Mouse (Mus musculus): ENCODE measurements around the gene Cpne8. TPM values are rescaled to one million over a fixed set of nuclear protein-coding genes. Genes with fewer than 3 reads are reported as not detected.

Cpne8 gene
- polyA plus RNA-seq, 1 experiment = 13.2 TPM

GRCm38 (mm10) chr15:90463281-90463680 is 216.0 kb downstream of the Cpne8 start:
- H3K4me3 ChIP-seq = no peak overlapping the region
- no peak overlapping the region for H3K4me2 ChIP-seq (ENCODE audit: low read depth)
- H3K79me2 ChIP-seq (ENCODE audit: control insufficient read depth, insufficient read depth) = no peaks in the 10 kb centered on the region
- TF ChIP-seq MAX (IDR thresholded peaks at IDR 0.05; ENCODE audit: low read depth) (no peak), POLR2AphosphoS2 (IDR thresholded peaks at IDR 0.05; ENCODE audit: insufficient read length, low read depth) (no peak), POLR2A (IDR thresholded peaks at IDR 0.05; ENCODE audit: insufficient read length, low read depth) (no peak), TCF3 (IDR thresholded peaks at IDR 0.05; ENCODE audit: insufficient read length, low read depth) (no peak), CEBPB (IDR thresholded peaks at IDR 0.05; ENCODE audit: insufficient read depth, poor library complexity, severe bottlenecking) (no peak), MYOD1 (IDR thresholded peaks at IDR 0.05; ENCODE audit: control insufficient read depth in 1 of 3, insufficient read length in 2 of 3, low read depth in 2 of 3) (no peak), TCF12 (IDR thresholded peaks at IDR 0.05; ENCODE audit: insufficient read depth, poor library complexity, severe bottlenecking) (no peak), E2F4 (IDR thresholded peaks at IDR 0.05; ENCODE audit: insufficient read depth) (no peak), MYOG (IDR thresholded peaks at IDR 0.05; ENCODE audit: control insufficient read depth in 1 of 3, insufficient read depth in 1 of 3, insufficient read length in 2 of 3, low read depth in 2 of 3) (no peak), SRF (IDR thresholded peaks at IDR 0.05; ENCODE audit: control insufficient read depth, insufficient read length, low read depth) (no peak), REST (IDR thresholded peaks at IDR 0.05; ENCODE audit: insufficient read depth, insufficient read length) (no peak)
- no peaks in the 10 kb centered on the region for H3K27me3 ChIP-seq (ENCODE audit: control insufficient read depth, insufficient read depth, insufficient read length)
- no peaks in the 10 kb centered on the region for H3K36me3 ChIP-seq (ENCODE audit: control insufficient read depth, insufficient read depth)
- no peak overlapping the region for H3ac ChIP-seq (ENCODE audit: control insufficient read depth, insufficient read length)

- H3ac ChIP-seq (ENCODE audit: control insufficient read depth, insufficient read length) = no peak overlapping the region
- no peak overlapping the region for H3K4me2 ChIP-seq (ENCODE audit: low read depth)
- H3K4me3 ChIP-seq = no peak overlapping the region
- H3K27me3 ChIP-seq (ENCODE audit: control insufficient read depth, insufficient read depth, insufficient read length) = no peaks in the 10 kb centered on the region
- no peak for TF ChIP-seq MAX (IDR thresholded peaks at IDR 0.05; ENCODE audit: low read depth)
- no peak for TF ChIP-seq POLR2A (IDR thresholded peaks at IDR 0.05; ENCODE audit: insufficient read length, low read depth)
- no peak for TF ChIP-seq SRF (IDR thresholded peaks at IDR 0.05; ENCODE audit: control insufficient read depth, insufficient read length, low read depth)
- TF ChIP-seq MYOD1 (IDR thresholded peaks at IDR 0.05; ENCODE audit: control insufficient read depth in 1 of 3, insufficient read length in 2 of 3, low read depth in 2 of 3) = no peak
- TF ChIP-seq MYOG (IDR thresholded peaks at IDR 0.05; ENCODE audit: control insufficient read depth in 1 of 3, insufficient read depth in 1 of 3, insufficient read length in 2 of 3, low read depth in 2 of 3) = no peak
- no peak for TF ChIP-seq USF1 (IDR thresholded peaks at IDR 0.05; ENCODE audit: low read depth)
- no peak for TF ChIP-seq E2F4 (IDR thresholded peaks at IDR 0.05; ENCODE audit: insufficient read depth)
- TF ChIP-seq REST (IDR thresholded peaks at IDR 0.05; ENCODE audit: insufficient read depth, insufficient read length) = no peak
- TF ChIP-seq TCF12 (IDR thresholded peaks at IDR 0.05; ENCODE audit: insufficient read depth, poor library complexity, severe bottlenecking) = no peak
- TF ChIP-seq POLR2AphosphoS2 (IDR thresholded peaks at IDR 0.05; ENCODE audit: insufficient read length, low read depth) = no peak
- no peak for TF ChIP-seq CEBPB (IDR thresholded peaks at IDR 0.05; ENCODE audit: insufficient read depth, poor library complexity, severe bottlenecking)
- TF ChIP-seq TCF3 (IDR thresholded peaks at IDR 0.05; ENCODE audit: insufficient read length, low read depth) = no peak
- no peaks in the 10 kb centered on the region for H3K36me3 ChIP-seq (ENCODE audit: control insufficient read depth, insufficient read depth)
- no peaks in the 10 kb centered on the region for H3K79me2 ChIP-seq (ENCODE audit: control insufficient read depth, insufficient read depth)
These were observed 233.2 kb downstream of the Cpne8 start for GRCm38 (mm10) chr15:90446076-90446475.

All from myocyte (in vitro differentiated cells).